Mouse (Mus musculus) bone marrow, adult 2 months (tissue): ENCODE measurements around the gene Scaf4.

ENCODE experiments used
- CTCF ChIP-seq: fragments of 200-500 bp; IDR thresholded peaks from 2 replicates; pipeline ENCODE4 v1.5.1; 2011; ENCODE audit warnings: low read length, control low read depth; ENCODE audit not compliant: control insufficient read depth, insufficient read depth
- POLR2A ChIP-seq: fragments of 200-500 bp; IDR thresholded peaks from 2 replicates; pipeline ENCODE4 v1.6.1; 2011; ENCODE audit warnings: low read depth, mild to moderate bottlenecking, control low read depth, low read length, borderline replicate concordance; ENCODE audit not compliant: control insufficient read depth

DNA sequence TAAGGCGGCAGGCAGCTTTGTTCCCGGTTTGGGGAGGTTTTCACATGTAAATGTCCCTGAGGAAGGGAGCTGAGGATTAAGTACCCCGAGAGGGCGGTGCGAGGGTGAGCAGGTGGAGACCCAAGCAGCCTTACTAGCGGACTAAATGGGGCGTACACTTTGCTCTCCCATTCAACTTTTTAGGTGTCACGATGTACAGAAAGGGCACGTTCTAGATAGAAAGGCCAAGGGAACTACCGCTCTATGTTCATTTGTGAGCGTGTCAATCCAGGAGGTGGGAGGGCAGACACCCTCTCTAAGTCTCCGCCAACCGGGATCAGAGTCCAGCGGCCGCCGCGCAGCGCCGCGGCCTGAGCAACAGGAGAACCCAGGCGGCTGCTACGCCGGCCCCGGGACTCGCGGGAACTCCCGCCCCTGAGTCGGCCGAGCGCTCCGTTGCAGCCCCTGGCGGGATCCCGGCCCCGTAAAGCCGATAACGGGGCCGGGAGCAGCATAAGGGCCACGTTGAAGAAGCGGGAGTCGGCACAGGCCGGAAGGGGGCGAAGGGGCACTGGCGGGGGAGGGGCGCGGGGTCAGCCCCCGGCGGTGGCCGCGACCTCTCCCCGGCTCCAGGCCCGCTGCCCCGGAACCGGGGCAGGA, 918 bp downstream of the Scaf4 start:
- TF ChIP-seq CTCF (no peak), POLR2A (peak; percentile 4; the same call in 1 of the 2 replicates)
